Mouse (Mus musculus): ENCODE measurements at regions not wholly inside any gene's neighbourhood (a gene's known extent, or its start where the extent isn't known, plus 50 kb on each side); places are given as distances from the start of the nearest gene placed in this dataset.

GRCm38 (mm10) chr7:134570176-134570810 is 100.2 kb upstream of the Dock1 start:
- no peak overlapping the region for H3K4me2 ChIP-seq (ENCODE audit: low read depth, low read length)
- no peaks in the 10 kb centered on the region for H3K36me3 ChIP-seq (replicated peaks; ENCODE audit: control insufficient read depth, insufficient read depth, low read depth, low read length)
- no peak for ATAC-seq (replicated peaks; ENCODE audit: insufficient number of reproducible peaks, low FRiP score, low TSS enrichment, low read depth)
- no peak for DNase-seq (ENCODE audit: low spot score)
- H3K4me3 ChIP-seq (ENCODE audit: low read depth, low read length) = no peak overlapping the region
- H3K9ac ChIP-seq (replicated peaks; ENCODE audit: low read length) = no peak overlapping the region
- H3K27me3 ChIP-seq (ENCODE audit: control insufficient read depth, insufficient read depth, low read length) = no peaks in the 10 kb centered on the region
- H3K4me1 ChIP-seq (ENCODE audit: control insufficient read depth, insufficient read depth, low read length) = no peaks in the 10 kb centered on the region
- no peak overlapping the region for H3K27ac ChIP-seq (replicated peaks; ENCODE audit: low read depth, low read length)
- 82% methylated on average over 5 of the region's 5 CpGs for WGBS
- no peaks in the 10 kb centered on the region for H3K9me3 ChIP-seq (replicated peaks; ENCODE audit: control insufficient read depth, low read length)

- H3K4me2 ChIP-seq (ENCODE audit: low read depth, low read length) = no peak overlapping the region
- H3K4me3 ChIP-seq (ENCODE audit: low read depth, low read length) = no peak overlapping the region
- no peaks in the 10 kb centered on the region for H3K36me3 ChIP-seq (replicated peaks; ENCODE audit: control insufficient read depth, insufficient read depth, low read depth, low read length)
- H3K27me3 ChIP-seq (ENCODE audit: control insufficient read depth, insufficient read depth, low read length) = no peaks in the 10 kb centered on the region
- H3K9me3 ChIP-seq (replicated peaks; ENCODE audit: control insufficient read depth, low read length) = no peaks in the 10 kb centered on the region
- H3K4me1 ChIP-seq (ENCODE audit: control insufficient read depth, insufficient read depth, low read length) = no peaks in the 10 kb centered on the region
- H3K9ac ChIP-seq (replicated peaks; ENCODE audit: low read length) = no peak overlapping the region
- no peak for DNase-seq (ENCODE audit: low spot score)
- ATAC-seq (replicated peaks; ENCODE audit: insufficient number of reproducible peaks, low FRiP score, low TSS enrichment, low read depth) = no peak
- no peak overlapping the region for H3K27ac ChIP-seq (replicated peaks; ENCODE audit: low read depth, low read length)
Observed at GRCm38 (mm10) chr7:134581746-134582145, 88.7 kb upstream of the Dock1 start.

GRCm38 (mm10) chr7:134585478-134585877 is 85.0 kb upstream of the Dock1 start:
- Histone ChIP-seq H3K9ac (replicated peaks; ENCODE audit: low read length) (no peak overlapping the region), H3K36me3 (replicated peaks; ENCODE audit: control insufficient read depth, insufficient read depth, low read depth, low read length) (no peaks in the 10 kb centered on the region), H3K4me1 (ENCODE audit: control insufficient read depth, insufficient read depth, low read length) (no peaks in the 10 kb centered on the region), H3K4me3 (ENCODE audit: low read depth, low read length) (no peak overlapping the region), H3K4me2 (ENCODE audit: low read depth, low read length) (no peak overlapping the region), H3K9me3 (replicated peaks; ENCODE audit: control insufficient read depth, low read length) (no peaks in the 10 kb centered on the region), H3K27me3 (ENCODE audit: control insufficient read depth, insufficient read depth, low read length) (no peaks in the 10 kb centered on the region), H3K27ac (replicated peaks; ENCODE audit: low read depth, low read length) (no peak overlapping the region)
- ATAC-seq (replicated peaks; ENCODE audit: insufficient number of reproducible peaks, low FRiP score, low TSS enrichment, low read depth) (no peak), DNase-seq (ENCODE audit: low spot score) (no peak)
- 83% methylated on average over 5 of the region's 5 CpGs for WGBS

- ATAC-seq (replicated peaks; ENCODE audit: insufficient number of reproducible peaks, low FRiP score, low TSS enrichment, low read depth) = no peak
Observed at GRCm38 (mm10) chr7:134586990-134587389, 83.5 kb upstream of the Dock1 start.

GRCm38 (mm10) chr7:134607886-134608285 is 62.6 kb upstream of the Dock1 start:
- ATAC-seq (replicated peaks; ENCODE audit: insufficient number of reproducible peaks, low FRiP score, low TSS enrichment, low read depth) (no peak), DNase-seq (ENCODE audit: low spot score) (peak; percentile 8)
- Histone ChIP-seq H3K27ac (replicated peaks; ENCODE audit: low read depth, low read length) (no peak overlapping the region), H3K4me1 (ENCODE audit: control insufficient read depth, insufficient read depth, low read length) (no peaks in the 10 kb centered on the region; the same call in 1 of the 2 replicates), H3K27me3 (ENCODE audit: control insufficient read depth, insufficient read depth, low read length) (no peaks in the 10 kb centered on the region), H3K4me3 (ENCODE audit: low read depth, low read length) (no peak overlapping the region), H3K9me3 (replicated peaks; ENCODE audit: control insufficient read depth, low read length) (no peaks in the 10 kb centered on the region), H3K4me2 (ENCODE audit: low read depth, low read length) (no peak overlapping the region), H3K9ac (replicated peaks; ENCODE audit: low read length) (no peak overlapping the region), H3K36me3 (replicated peaks; ENCODE audit: control insufficient read depth, insufficient read depth, low read depth, low read length) (no peaks in the 10 kb centered on the region)
- 81% methylated on average over 3 of the region's 3 CpGs for WGBS

More at GRCm38 (mm10) chr7:134586990-134587389, 83.5 kb upstream of the Dock1 start:
- H3K27ac ChIP-seq (replicated peaks; ENCODE audit: low read depth, low read length) = no peak overlapping the region
- H3K36me3 ChIP-seq (replicated peaks; ENCODE audit: control insufficient read depth, insufficient read depth, low read depth, low read length) = no peaks in the 10 kb centered on the region
- H3K4me1 ChIP-seq (ENCODE audit: control insufficient read depth, insufficient read depth, low read length) = no peaks in the 10 kb centered on the region
- DNase-seq (ENCODE audit: low spot score) = no peak
- H3K4me2 ChIP-seq (ENCODE audit: low read depth, low read length) = no peak overlapping the region
- 87% methylated on average over 6 of the region's 6 CpGs for WGBS
- H3K9ac ChIP-seq (replicated peaks; ENCODE audit: low read length) = no peak overlapping the region
- H3K4me3 ChIP-seq (ENCODE audit: low read depth, low read length) = no peak overlapping the region
- no peaks in the 10 kb centered on the region for H3K9me3 ChIP-seq (replicated peaks; ENCODE audit: control insufficient read depth, low read length)
- H3K27me3 ChIP-seq (ENCODE audit: control insufficient read depth, insufficient read depth, low read length) = no peaks in the 10 kb centered on the region

- Histone ChIP-seq H3K36me3 (replicated peaks; ENCODE audit: control insufficient read depth, insufficient read depth, low read depth, low read length) (no peaks in the 10 kb centered on the region), H3K9me3 (replicated peaks; ENCODE audit: control insufficient read depth, low read length) (no peaks in the 10 kb centered on the region), H3K4me3 (ENCODE audit: low read depth, low read length) (no peak overlapping the region), H3K27me3 (ENCODE audit: control insufficient read depth, insufficient read depth, low read length) (no peaks in the 10 kb centered on the region), H3K4me1 (ENCODE audit: control insufficient read depth, insufficient read depth, low read length) (no peaks in the 10 kb centered on the region; the same call in 1 of the 2 replicates), H3K4me2 (ENCODE audit: low read depth, low read length) (no peak overlapping the region), H3K27ac (replicated peaks; ENCODE audit: low read depth, low read length) (no peak overlapping the region), H3K9ac (replicated peaks; ENCODE audit: low read length) (no peak overlapping the region)
- DNase-seq (ENCODE audit: low spot score) = no peak
- 62% methylated on average over 2 of the region's 2 CpGs for WGBS
- ATAC-seq (replicated peaks; ENCODE audit: insufficient number of reproducible peaks, low FRiP score, low TSS enrichment, low read depth) = no peak
Observed at GRCm38 (mm10) chr7:134610159-134610558, 60.3 kb upstream of the Dock1 start.

GRCm38 (mm10) chr7:134611371-134611770 is 59.1 kb upstream of the Dock1 start:
- Histone ChIP-seq H3K36me3 (replicated peaks; ENCODE audit: control insufficient read depth, insufficient read depth, low read depth, low read length) (no peaks in the 10 kb centered on the region), H3K27ac (replicated peaks; ENCODE audit: low read depth, low read length) (no peak overlapping the region), H3K9me3 (replicated peaks; ENCODE audit: control insufficient read depth, low read length) (no peaks in the 10 kb centered on the region), H3K4me3 (ENCODE audit: low read depth, low read length) (no peak overlapping the region), H3K4me1 (ENCODE audit: control insufficient read depth, insufficient read depth, low read length) (no peaks in the 10 kb centered on the region; the same call in 1 of the 2 replicates), H3K4me2 (ENCODE audit: low read depth, low read length) (no peak overlapping the region), H3K9ac (replicated peaks; ENCODE audit: low read length) (no peak overlapping the region), H3K27me3 (ENCODE audit: control insufficient read depth, insufficient read depth, low read length) (no peaks in the 10 kb centered on the region)
- WGBS = 53% methylated on average over 9 of the region's 9 CpGs
- no peak for ATAC-seq (replicated peaks; ENCODE audit: insufficient number of reproducible peaks, low FRiP score, low TSS enrichment, low read depth)
- peak; percentile 20 for DNase-seq (ENCODE audit: low spot score)

GRCm38 (mm10) chr7:134612175-134612633 is 58.2 kb upstream of the Dock1 start:
- no peaks in the 10 kb centered on the region for H3K27me3 ChIP-seq (ENCODE audit: control insufficient read depth, insufficient read depth, low read length)

More at GRCm38 (mm10) chr7:134612175-134612633, 58.2 kb upstream of the Dock1 start:
- Histone ChIP-seq H3K4me3 (ENCODE audit: low read depth, low read length) (no peak overlapping the region), H3K27ac (replicated peaks; ENCODE audit: low read depth, low read length) (no peak overlapping the region), H3K9ac (replicated peaks; ENCODE audit: low read length) (no peak overlapping the region), H3K4me1 (ENCODE audit: control insufficient read depth, insufficient read depth, low read length) (no peaks in the 10 kb centered on the region; the same call in 1 of the 2 replicates), H3K9me3 (replicated peaks; ENCODE audit: control insufficient read depth, low read length) (no peaks in the 10 kb centered on the region), H3K36me3 (replicated peaks; ENCODE audit: control insufficient read depth, insufficient read depth, low read depth, low read length) (no peaks in the 10 kb centered on the region), H3K4me2 (ENCODE audit: low read depth, low read length) (no peak overlapping the region)
- DNase-seq (ENCODE audit: low spot score) (no peak), ATAC-seq (replicated peaks; ENCODE audit: insufficient number of reproducible peaks, low FRiP score, low TSS enrichment, low read depth) (no peak)
- 81% methylated on average over 4 of the region's 4 CpGs for WGBS

Measured in embryonic facial prominence, embryonic 11.5 days (tissue).